Mouse (Mus musculus): Measurements from ENCODE around the gene Gpr156. TPM values are rescaled to one million over a fixed set of nuclear protein-coding genes. Genes with fewer than 3 reads are reported as not detected.

Gene Gpr156
- polyA plus RNA-seq, 1 experiment = 0.98 TPM

DNA sequence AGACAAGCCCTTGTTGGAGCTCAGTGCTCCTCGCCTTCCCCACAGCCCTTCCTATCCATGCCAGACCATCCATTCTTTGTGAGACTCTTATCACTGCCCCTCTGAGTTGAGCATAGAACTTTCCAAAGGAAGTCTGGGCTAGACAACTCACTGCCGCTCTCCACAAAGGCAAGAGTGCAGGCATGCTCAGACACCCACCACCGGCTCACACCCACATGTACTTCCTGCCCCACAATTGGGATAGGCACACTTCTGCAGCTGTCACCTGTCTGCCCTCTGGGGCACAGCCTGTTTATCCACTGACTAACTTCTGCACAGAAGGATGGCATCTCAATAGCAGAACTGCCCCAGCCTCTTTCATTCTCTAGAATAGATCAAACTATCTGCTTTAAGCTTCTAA lies 86.2 kb downstream of the Gpr156 start:
- Histone ChIP-seq H3K27ac (ENCODE audit: control insufficient read depth, insufficient read depth, low read depth, low read length) (no peak overlapping the region), H3K4me3 (ENCODE audit: control insufficient read depth, low read depth, low read length) (no peak overlapping the region), H3K36me3 (ENCODE audit: control insufficient read depth, insufficient read depth, low read length) (no peaks in the 10 kb centered on the region), H3K4me1 (ENCODE audit: control insufficient read depth, insufficient read depth, low read length) (peaks cover 7% of the 10 kb centered on the region), H3K27me3 (ENCODE audit: control insufficient read depth, insufficient read depth, low read length) (no peaks in the 10 kb centered on the region)
- TF ChIP-seq CTCF (IDR thresholded peaks at IDR 0.05; ENCODE audit: control insufficient read depth, insufficient read depth, insufficient replicate concordance, low read depth, low read length) (no peak), POLR2A (IDR thresholded peaks at IDR 0.05; ENCODE audit: control insufficient read depth, low read depth, low read length) (no peak)

DNA sequence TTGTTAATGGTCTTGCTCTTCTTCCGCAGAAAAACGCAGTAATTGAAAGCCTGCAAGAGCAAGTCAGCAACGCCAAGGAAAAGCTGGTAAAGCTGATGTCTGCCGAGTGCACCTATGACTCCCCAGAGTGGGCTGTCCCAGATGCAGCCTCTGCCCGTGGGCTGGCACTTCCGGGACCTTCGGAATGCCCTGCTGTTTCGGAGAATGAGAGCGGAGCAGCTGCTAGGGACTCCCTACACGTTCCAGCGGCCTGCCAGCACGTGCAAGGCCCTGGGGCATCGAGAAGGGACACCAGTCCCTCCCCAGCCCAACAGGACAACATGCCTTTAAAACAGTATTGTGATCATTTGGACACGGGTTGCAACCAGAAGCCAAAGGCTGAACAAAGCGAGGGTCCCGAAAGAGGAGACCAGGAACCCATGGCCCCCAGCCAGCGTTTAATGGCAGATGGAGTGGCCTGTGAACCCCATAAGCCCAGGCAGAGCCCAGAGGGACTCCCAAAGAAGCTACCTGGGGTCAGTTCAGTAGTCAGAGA lies 88.3 kb downstream of the Gpr156 start:
- TF ChIP-seq POLR2A (IDR thresholded peaks at IDR 0.05; ENCODE audit: control insufficient read depth, low read depth, low read length) = no peak
- no peak for TF ChIP-seq CTCF (IDR thresholded peaks at IDR 0.05; ENCODE audit: control insufficient read depth, insufficient read depth, insufficient replicate concordance, low read depth, low read length)
- H3K4me3 ChIP-seq (ENCODE audit: control insufficient read depth, low read depth, low read length) = no peak overlapping the region

DNA sequence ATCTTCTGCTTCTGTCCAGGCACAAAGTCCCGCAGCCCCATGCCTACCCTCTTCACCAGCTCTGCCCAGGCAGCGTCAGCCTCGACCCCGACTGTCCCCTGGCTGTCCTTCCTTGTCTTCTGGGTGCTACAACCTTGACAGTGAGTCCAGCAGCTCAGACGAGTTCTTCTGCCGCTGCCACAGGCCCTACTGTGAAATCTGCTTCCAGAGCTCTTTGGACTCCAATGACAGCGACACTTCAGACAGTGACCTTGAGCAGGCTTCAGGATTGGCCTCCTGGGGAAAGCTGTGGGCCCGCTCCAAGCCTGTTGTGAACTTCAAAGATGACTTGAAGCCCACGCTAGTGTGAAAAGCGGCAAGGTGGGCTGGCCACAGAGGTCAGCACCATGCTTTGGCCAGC lies 89.2 kb downstream of the Gpr156 start:
- 0 out of 2 replicates have a peak overlapping the region, but pooled peaks have one; percentile 4 for H3K4me3 ChIP-seq (ENCODE audit: control insufficient read depth, low read depth, low read length)
- H3K4me1 ChIP-seq (ENCODE audit: control insufficient read depth, insufficient read depth, low read length) = peaks cover 7% of the 10 kb centered on the region
- H3K27me3 ChIP-seq (ENCODE audit: control insufficient read depth, insufficient read depth, low read length) = no peaks in the 10 kb centered on the region
- H3K27ac ChIP-seq (ENCODE audit: control insufficient read depth, insufficient read depth, low read depth, low read length) = no peak overlapping the region
- TF ChIP-seq CTCF (IDR thresholded peaks at IDR 0.05; ENCODE audit: control insufficient read depth, insufficient read depth, insufficient replicate concordance, low read depth, low read length) = no peak
- TF ChIP-seq POLR2A (IDR thresholded peaks at IDR 0.05; ENCODE audit: control insufficient read depth, low read depth, low read length) = no peak
- H3K36me3 ChIP-seq (ENCODE audit: control insufficient read depth, insufficient read depth, low read length) = no peaks in the 10 kb centered on the region

More for the DNA sequence above, 88.3 kb downstream of the Gpr156 start:
- peaks cover 7% of the 10 kb centered on the region for H3K4me1 ChIP-seq (ENCODE audit: control insufficient read depth, insufficient read depth, low read length)
- H3K27ac ChIP-seq (ENCODE audit: control insufficient read depth, insufficient read depth, low read depth, low read length) = no peak overlapping the region
- H3K36me3 ChIP-seq (ENCODE audit: control insufficient read depth, insufficient read depth, low read length) = no peaks in the 10 kb centered on the region
- H3K27me3 ChIP-seq (ENCODE audit: control insufficient read depth, insufficient read depth, low read length) = no peaks in the 10 kb centered on the region

DNA sequence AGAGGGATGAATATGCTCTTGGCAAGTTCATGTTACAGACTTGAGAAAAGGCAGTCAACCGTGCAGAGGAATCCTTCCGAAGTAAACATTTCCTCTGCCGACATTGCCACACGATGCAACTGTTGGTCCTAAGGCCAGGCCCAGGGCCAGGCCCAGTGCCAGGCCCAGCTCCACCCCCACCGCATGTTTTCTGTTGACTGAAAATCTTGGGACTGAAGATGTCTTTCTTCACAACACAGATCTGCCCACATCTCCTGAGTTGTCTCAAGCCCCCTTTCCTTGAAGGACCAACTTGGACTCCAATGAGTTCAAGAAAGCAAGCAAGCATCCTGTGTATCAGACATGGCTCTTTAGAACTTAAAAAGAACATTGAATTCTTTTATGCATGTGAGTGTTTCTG lies 92.1 kb downstream of the Gpr156 start:
- no peak overlapping the region for H3K27ac ChIP-seq (ENCODE audit: control insufficient read depth, insufficient read depth, low read depth, low read length)
- TF ChIP-seq CTCF (IDR thresholded peaks at IDR 0.05; ENCODE audit: control insufficient read depth, insufficient read depth, insufficient replicate concordance, low read depth, low read length) (no peak), POLR2A (IDR thresholded peaks at IDR 0.05; ENCODE audit: control insufficient read depth, low read depth, low read length) (no peak)
- H3K4me3 ChIP-seq (ENCODE audit: control insufficient read depth, low read depth, low read length) = no peak overlapping the region
- peaks cover 7% of the 10 kb centered on the region for H3K4me1 ChIP-seq (ENCODE audit: control insufficient read depth, insufficient read depth, low read length)
- H3K36me3 ChIP-seq (ENCODE audit: control insufficient read depth, insufficient read depth, low read length) = no peaks in the 10 kb centered on the region
- no peaks in the 10 kb centered on the region for H3K27me3 ChIP-seq (ENCODE audit: control insufficient read depth, insufficient read depth, low read length)

DNA sequence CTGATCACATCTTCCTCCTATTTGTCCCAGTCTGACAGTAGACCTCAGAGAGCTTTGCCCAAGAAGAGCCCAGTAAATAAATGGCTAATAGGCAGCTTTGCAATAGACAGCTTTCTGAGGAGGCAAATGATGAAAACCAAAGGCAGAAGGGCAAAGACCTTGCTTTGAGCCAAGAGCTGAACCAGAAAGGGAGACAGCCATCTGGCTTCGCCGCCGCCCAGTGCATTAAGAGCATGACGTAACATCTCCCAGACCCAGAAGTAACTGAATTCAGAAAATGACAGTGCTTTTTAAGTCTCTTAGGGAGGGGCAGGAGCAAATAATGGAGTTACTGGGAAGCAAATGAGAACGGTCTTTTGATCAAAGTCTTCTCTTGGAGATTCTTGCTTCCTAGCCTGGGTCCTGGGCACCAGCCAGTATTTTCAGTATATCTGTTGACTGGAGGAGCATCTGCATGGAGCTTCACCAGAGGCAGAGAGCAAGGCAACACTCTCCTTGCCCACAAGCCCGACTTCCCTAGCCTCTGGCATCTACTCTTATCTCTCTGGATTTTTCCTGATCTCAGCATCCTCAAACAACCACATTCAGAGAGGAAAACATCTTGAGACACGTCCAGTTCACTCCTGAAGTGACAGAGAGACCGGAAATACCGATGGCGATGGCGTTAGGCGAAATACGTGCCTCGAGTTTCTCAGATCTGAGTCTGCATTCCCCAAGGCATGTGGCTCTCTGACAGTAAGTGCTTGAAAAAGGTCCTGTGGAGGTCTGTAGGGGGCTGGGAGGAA lies 92.9 kb downstream of the Gpr156 start:
- no peaks in the 10 kb centered on the region for H3K36me3 ChIP-seq (ENCODE audit: control insufficient read depth, insufficient read depth, low read length)
- no peak overlapping the region for H3K27ac ChIP-seq (ENCODE audit: control insufficient read depth, insufficient read depth, low read depth, low read length)
- no peak for TF ChIP-seq CTCF (IDR thresholded peaks at IDR 0.05; ENCODE audit: control insufficient read depth, insufficient read depth, insufficient replicate concordance, low read depth, low read length)
- no peak for TF ChIP-seq POLR2A (IDR thresholded peaks at IDR 0.05; ENCODE audit: control insufficient read depth, low read depth, low read length)
- no peak overlapping the region for H3K4me3 ChIP-seq (ENCODE audit: control insufficient read depth, low read depth, low read length)
- peaks cover 7% of the 10 kb centered on the region for H3K4me1 ChIP-seq (ENCODE audit: control insufficient read depth, insufficient read depth, low read length)
- no peaks in the 10 kb centered on the region for H3K27me3 ChIP-seq (ENCODE audit: control insufficient read depth, insufficient read depth, low read length)

DNA sequence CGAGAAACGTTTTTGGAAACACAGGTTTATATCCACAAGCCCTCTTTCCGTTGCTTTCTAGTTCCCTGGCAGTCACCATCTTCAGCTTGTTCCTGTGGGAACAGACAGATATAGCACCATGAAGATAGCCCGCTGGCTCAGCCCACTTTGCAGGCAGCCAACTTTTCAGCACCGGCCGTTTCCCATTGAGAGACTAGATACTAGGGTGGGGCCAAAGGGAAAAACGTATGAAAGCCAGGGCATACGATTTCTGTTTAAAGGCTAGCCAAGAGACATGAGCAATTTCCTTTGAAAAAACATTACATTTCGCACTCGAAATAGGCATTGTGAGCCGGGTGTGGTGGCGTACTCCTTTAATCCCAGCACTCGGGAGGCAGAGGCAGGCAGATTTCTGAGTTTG lies 95.2 kb downstream of the Gpr156 start:
- Histone ChIP-seq H3K27ac (ENCODE audit: control insufficient read depth, insufficient read depth, low read depth, low read length) (no peak overlapping the region), H3K4me3 (ENCODE audit: control insufficient read depth, low read depth, low read length) (no peak overlapping the region), H3K4me1 (ENCODE audit: control insufficient read depth, insufficient read depth, low read length) (no peaks in the 10 kb centered on the region), H3K27me3 (ENCODE audit: control insufficient read depth, insufficient read depth, low read length) (no peaks in the 10 kb centered on the region), H3K36me3 (ENCODE audit: control insufficient read depth, insufficient read depth, low read length) (no peaks in the 10 kb centered on the region)
- TF ChIP-seq POLR2A (IDR thresholded peaks at IDR 0.05; ENCODE audit: control insufficient read depth, low read depth, low read length) = no peak
- TF ChIP-seq CTCF (IDR thresholded peaks at IDR 0.05; ENCODE audit: control insufficient read depth, insufficient read depth, insufficient replicate concordance, low read depth, low read length) = no peak

DNA sequence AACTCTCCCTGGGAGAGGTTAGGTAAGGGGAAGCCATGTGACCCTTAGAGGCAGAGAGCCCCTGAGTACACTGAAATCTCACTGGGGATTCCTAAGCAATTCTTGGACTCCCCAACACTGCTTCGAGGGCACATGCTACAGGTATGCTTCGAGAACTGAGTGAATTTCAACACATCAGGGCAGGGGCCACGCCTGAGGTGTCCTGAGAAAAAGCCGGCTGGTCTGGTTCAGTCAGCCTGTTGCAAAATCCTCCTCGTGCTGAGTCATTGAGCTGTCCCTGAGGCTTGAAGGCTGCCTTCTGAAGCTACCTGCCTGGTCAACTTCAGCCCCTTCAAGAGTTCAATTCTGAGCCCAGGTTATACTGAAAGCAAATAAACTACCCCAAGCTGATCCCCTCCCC lies 96.1 kb downstream of the Gpr156 start:
- Histone ChIP-seq H3K4me1 (ENCODE audit: control insufficient read depth, insufficient read depth, low read length) (no peaks in the 10 kb centered on the region), H3K4me3 (ENCODE audit: control insufficient read depth, low read depth, low read length) (no peak overlapping the region), H3K36me3 (ENCODE audit: control insufficient read depth, insufficient read depth, low read length) (no peaks in the 10 kb centered on the region), H3K27me3 (ENCODE audit: control insufficient read depth, insufficient read depth, low read length) (no peaks in the 10 kb centered on the region), H3K27ac (ENCODE audit: control insufficient read depth, insufficient read depth, low read depth, low read length) (no peak overlapping the region)
- TF ChIP-seq POLR2A (IDR thresholded peaks at IDR 0.05; ENCODE audit: control insufficient read depth, low read depth, low read length) = no peak
- TF ChIP-seq CTCF (IDR thresholded peaks at IDR 0.05; ENCODE audit: control insufficient read depth, insufficient read depth, insufficient replicate concordance, low read depth, low read length) = no peak

All from testis, adult 2 months (tissue).